Mouse (Mus musculus): Measurements from ENCODE around the gene Procr.

The Procr gene

DNA sequence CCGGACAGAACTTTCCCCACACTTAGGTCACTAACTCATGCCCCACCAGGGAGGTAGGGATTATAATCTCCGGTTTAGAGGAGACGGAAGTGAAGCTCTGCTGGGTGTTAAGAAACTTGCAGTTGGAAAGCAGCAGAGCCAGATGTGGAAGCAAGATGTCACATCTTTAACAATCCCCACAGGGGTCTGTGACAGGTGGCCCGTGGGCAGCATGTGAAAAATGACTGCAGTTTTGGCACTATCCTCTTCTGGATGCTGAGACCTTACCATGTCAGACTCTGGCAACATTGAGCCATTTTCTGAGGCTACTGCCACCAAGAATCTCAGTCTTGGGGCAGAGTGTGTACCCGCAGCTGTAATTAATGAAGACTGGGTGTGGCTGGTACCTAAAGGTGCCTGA lies 53.1 kb downstream of the Procr start:
- no peak for TF ChIP-seq CTCF (conservative IDR thresholded peaks at IDR 0.05; ENCODE audit: low read length)
- no peak for TF ChIP-seq POU5F1 (IDR thresholded peaks at IDR 0.05; ENCODE audit: borderline replicate concordance, low read length)
- peaks cover 29% of the 10 kb centered on the region for H3K27me3 ChIP-seq (ENCODE audit: insufficient read depth, low read length)
- no peak overlapping the region for H3K4me3 ChIP-seq (replicated peaks; ENCODE audit: low read length)
- no peaks in the 10 kb centered on the region for H3K9me3 ChIP-seq (ENCODE audit: low read length)
- H3K4me1 ChIP-seq (replicated peaks; ENCODE audit: low read depth, low read length), result no peaks in the 10 kb centered on the region
- no peaks in the 10 kb centered on the region for H3K36me3 ChIP-seq (ENCODE audit: insufficient read depth, low read length)

Measured in E14TG2a.4 (cell line).